Mouse (Mus musculus) lung, embryonic 14.5 days (tissue): Measurements from ENCODE around the gene Dag1. TPM values are rescaled to one million over a fixed set of nuclear protein-coding genes. Genes with fewer than 3 reads are reported as not detected.

Source experiments
- ATAC-seq: fragments of 200-750 bp; cut with Nextera tagmentation; 2 replicates; pipeline ENCODE4 v1.8.0; 2017; ENCODE audit warnings: mild to moderate bottlenecking, moderate TSS enrichment, moderate library complexity; ENCODE audit not compliant: insufficient read depth
- DNase-seq: peaks from one replicate; pipeline ENCODE4 v3.0.0-alpha.2; 2015
- H3K27ac ChIP-seq: fragments of 300-500 bp; sonication (generic); 2 replicates; pipeline ENCODE4 v1.5.1; 2014; ENCODE audit warnings: low read depth, mild to moderate bottlenecking, moderate library complexity
- H3K27me3 ChIP-seq: fragments of 300-500 bp; sonication (generic); 2 replicates; pipeline ENCODE4 v1.6.1; 2014; ENCODE audit warnings: low read length, control low read depth; ENCODE audit not compliant: insufficient read depth
- H3K36me3 ChIP-seq: fragments of 300-500 bp; sonication (generic); 2 replicates; pipeline ENCODE4 v1.6.1; 2014; ENCODE audit warnings: control low read depth; ENCODE audit not compliant: insufficient read depth
- H3K4me1 ChIP-seq: fragments of 300-500 bp; sonication (generic); 2 replicates; pipeline ENCODE4 v1.6.1; 2014; ENCODE audit warnings: antibody characterized with exemption, control low read depth; ENCODE audit not compliant: insufficient read depth
- H3K4me2 ChIP-seq: fragments of 300-500 bp; sonication (generic); 2 replicates; pipeline ENCODE4 v1.6.1; 2014; ENCODE audit warnings: mild to moderate bottlenecking
- H3K4me3 ChIP-seq: fragments of 300-500 bp; sonication (generic); 2 replicates; pipeline ENCODE4 v1.5.1; 2014; ENCODE audit warnings: low read depth, low read length
- H3K9ac ChIP-seq: fragments of 300-500 bp; sonication (generic); 2 replicates; pipeline ENCODE4 v1.6.1; 2014
- H3K9me3 ChIP-seq: fragments of 300-500 bp; sonication (generic); 2 replicates; pipeline ENCODE4 v1.6.1; 2016; ENCODE audit warnings: low read depth, low read length, control low read depth
- CTCF ChIP-seq: IDR thresholded peaks from 2 replicates; pipeline ENCODE4 v1.5.1; 2016; ENCODE audit warnings: antibody characterized with exemption, low read depth
- WGBS: fragments of 180-500 bp; shearing (Covaris S2); extraction: QIAGEN DNeasy Blood & Tissue Kit; methylation state at CpG from one replicate; pipeline ENCODE4 v1.1.7; 2014; 5-methylcytosine and 5-hydroxymethylcytosine counted together
- polyA plus RNA-seq: library from polyadenylated mRNA; unstranded; fragments of >200 nt; fragmentation: Nextera tagmentation; extraction: Ambion mirVana; gene quantifications from 2 replicates; pipeline ENCODE4 v1.2.1, GENCODE M21; 2014

Dag1 gene
- polyA plus RNA-seq, 1 experiment from 2014 or later = 102 TPM

DNA sequence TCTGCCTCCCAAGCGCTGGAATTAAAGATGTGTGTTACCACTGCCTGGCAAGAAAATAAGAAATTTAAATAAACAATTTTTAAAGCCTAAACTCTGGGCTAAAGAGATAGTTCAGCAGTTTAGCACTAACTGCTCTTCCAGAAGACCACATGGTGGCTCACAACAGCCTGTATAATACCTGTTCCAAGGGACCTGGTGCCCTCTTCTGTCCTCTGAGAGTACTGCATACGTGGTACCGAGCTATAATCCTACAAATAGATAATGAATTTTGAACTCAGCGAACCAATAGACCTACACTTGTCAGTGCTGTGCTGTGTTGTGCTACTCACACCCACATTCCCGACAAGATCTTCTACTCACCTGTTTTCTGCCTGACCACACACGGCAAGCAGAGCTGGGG, 20.7 kb upstream of the Dag1 start:
- ATAC-seq = peak; percentile 59; the same call in 1 of the 2 replicates
- H3K4me3 ChIP-seq = no peak overlapping the region
- DNase-seq = peak; percentile 90
- H3K4me1 ChIP-seq = 0 out of 2 replicates have a peak, but pooled peaks cover 6% of the 10 kb centered on the region
- H3K9me3 ChIP-seq = no peaks in the 10 kb centered on the region
- no peak overlapping the region for H3K9ac ChIP-seq
- TF ChIP-seq CTCF = peak; percentile 88
- WGBS = 3% methylated on average over 6 of the region's 6 CpGs
- H3K4me2 ChIP-seq = no peak overlapping the region
- H3K27ac ChIP-seq = no peak overlapping the region
- no peaks in the 10 kb centered on the region for H3K36me3 ChIP-seq
- no peaks in the 10 kb centered on the region for H3K27me3 ChIP-seq

DNA sequence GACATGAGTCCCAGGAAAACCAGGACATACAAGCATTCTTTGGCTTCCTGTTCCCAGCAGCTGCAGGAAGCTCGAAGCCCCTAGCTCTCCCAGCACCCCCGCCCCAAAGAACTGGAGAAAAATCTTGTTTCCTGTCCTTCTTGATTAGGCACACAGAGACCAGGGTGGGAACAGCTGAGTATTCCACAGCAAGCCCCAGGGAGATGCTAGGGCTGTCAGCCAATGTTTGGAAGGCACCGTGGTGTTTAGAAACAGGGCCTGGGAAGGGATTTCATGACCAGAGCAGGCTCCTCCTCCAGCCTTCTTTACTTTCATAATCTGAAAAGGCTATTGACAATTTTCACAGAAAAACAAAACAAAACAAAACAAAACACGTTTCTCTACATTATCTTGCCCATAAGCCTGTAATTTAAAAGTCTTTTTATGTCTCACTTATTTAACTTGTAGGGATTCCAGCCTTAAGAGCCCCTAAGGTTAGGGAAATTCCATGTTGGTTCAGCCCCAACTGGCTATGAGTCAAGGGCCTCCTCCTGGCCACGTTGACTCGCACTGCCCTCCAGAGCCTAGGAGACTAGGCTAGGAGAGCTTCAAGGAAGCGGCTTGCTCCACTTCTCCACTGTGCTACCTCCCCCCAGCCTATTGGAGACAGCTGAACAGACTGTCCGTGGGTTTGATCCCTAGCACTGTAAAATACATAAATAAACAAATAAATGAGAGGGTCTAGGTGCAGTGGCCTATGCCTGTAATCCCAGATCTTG, 16.5 kb upstream of the Dag1 start:
- no peak for TF ChIP-seq CTCF
- H3K4me2 ChIP-seq = no peak overlapping the region
- no peaks in the 10 kb centered on the region for H3K27me3 ChIP-seq
- no peak overlapping the region for H3K4me3 ChIP-seq
- H3K4me1 ChIP-seq = 0 out of 2 replicates have a peak, but pooled peaks cover 6% of the 10 kb centered on the region
- H3K27ac ChIP-seq = peak overlapping the region; percentile 40; the same call in 1 of the 2 replicates
- WGBS = 23% methylated on average over 8 of the region's 8 CpGs
- H3K9ac ChIP-seq = no peak overlapping the region
- H3K9me3 ChIP-seq = no peaks in the 10 kb centered on the region
- no peaks in the 10 kb centered on the region for H3K36me3 ChIP-seq
- ATAC-seq (peak; percentile 76), DNase-seq (peak; percentile 74)

- WGBS = 60% methylated on average over 10 of the region's 10 CpGs
- Histone ChIP-seq H3K27me3 (no peaks in the 10 kb centered on the region), H3K27ac (no peak overlapping the region), H3K9ac (no peak overlapping the region), H3K4me1 (0 out of 2 replicates have a peak, but pooled peaks cover 6% of the 10 kb centered on the region), H3K36me3 (no peaks in the 10 kb centered on the region), H3K9me3 (no peaks in the 10 kb centered on the region), H3K4me3 (no peak overlapping the region), H3K4me2 (no peak overlapping the region)
- ATAC-seq (no peak), DNase-seq (peak; percentile 66)
- TF ChIP-seq CTCF = peak; percentile 69
Observed at GRCm38 (mm10) chr9:108278697-108279450, 15.1 kb upstream of the Dag1 start.

- Histone ChIP-seq H3K9me3 (no peaks in the 10 kb centered on the region), H3K4me1 (peaks cover 9% of the 10 kb centered on the region; the same call in 1 of the 2 replicates), H3K27ac (no peak overlapping the region), H3K4me2 (no peak overlapping the region), H3K36me3 (no peaks in the 10 kb centered on the region), H3K4me3 (no peak overlapping the region), H3K27me3 (no peaks in the 10 kb centered on the region), H3K9ac (no peak overlapping the region)
- WGBS = 19% methylated on average over 6 of the region's 6 CpGs
- no peak for TF ChIP-seq CTCF
- DNase-seq (no peak), ATAC-seq (no peak)
Observed at GRCm38 (mm10) chr9:108275331-108275659, 11.5 kb upstream of the Dag1 start.

- WGBS = 64% methylated on average over 5 of the region's 5 CpGs
- peaks cover 6% of the 10 kb centered on the region; the same call in 1 of the 2 replicates for H3K4me1 ChIP-seq
- ATAC-seq = no peak
Observed at GRCm38 (mm10) chr9:108274476-108275330, 10.9 kb upstream of the Dag1 start.

GRCm38 (mm10) chr9:108273485-108273884, 9.7 kb upstream of the Dag1 start:
- no peaks in the 10 kb centered on the region for H3K36me3 ChIP-seq
- H3K4me2 ChIP-seq = no peak overlapping the region
- 39% methylated on average over 4 of the region's 4 CpGs for WGBS
- H3K9me3 ChIP-seq = no peaks in the 10 kb centered on the region
- no peak for ATAC-seq
- H3K27me3 ChIP-seq = no peaks in the 10 kb centered on the region
- no peak overlapping the region for H3K4me3 ChIP-seq
- peaks cover 6% of the 10 kb centered on the region; the same call in 1 of the 2 replicates for H3K4me1 ChIP-seq
- no peak for DNase-seq
- TF ChIP-seq CTCF = no peak
- peak overlapping the region; percentile 51; the same call in 1 of the 2 replicates for H3K27ac ChIP-seq
- H3K9ac ChIP-seq = no peak overlapping the region

More at GRCm38 (mm10) chr9:108274476-108275330, 10.9 kb upstream of the Dag1 start:
- Histone ChIP-seq H3K27me3 (no peaks in the 10 kb centered on the region), H3K4me3 (no peak overlapping the region), H3K9me3 (no peaks in the 10 kb centered on the region), H3K36me3 (no peaks in the 10 kb centered on the region), H3K27ac (no peak overlapping the region), H3K9ac (no peak overlapping the region), H3K4me2 (no peak overlapping the region)
- DNase-seq = no peak
- TF ChIP-seq CTCF = no peak
